Mouse (Mus musculus) embryonic facial prominence, embryonic 11.5 days (tissue): ENCODE measurements around the gene Ddi2. TPM values are rescaled to one million over a fixed set of nuclear protein-coding genes. Genes with fewer than 3 reads are reported as not detected.

Source experiments
- ATAC-seq: fragments of 200-750 bp; cut with Nextera tagmentation; replicated peaks from 2 replicates; pipeline ENCODE4 v1.8.0; 2017; ENCODE audit warnings: low read depth; ENCODE audit not compliant: insufficient number of reproducible peaks, low FRiP score, low TSS enrichment
- DNase-seq: peaks from one replicate; pipeline ENCODE4 v3.0.0-alpha.2; 2015; ENCODE audit warnings: low spot score
- H3K27ac ChIP-seq: fragments of 300-500 bp; sonication (generic); replicated peaks from 2 replicates; pipeline ENCODE4 v1.5.1; 2014; ENCODE audit warnings: mild to moderate bottlenecking, low read depth, low read length, control low read depth
- H3K27me3 ChIP-seq: fragments of 300-500 bp; sonication (generic); 2 replicates; pipeline ENCODE4 v1.6.1; 2014; ENCODE audit warnings: mild to moderate bottlenecking, low read length, moderate library complexity, mixed read lengths; ENCODE audit not compliant: control insufficient read depth, insufficient read depth
- H3K36me3 ChIP-seq: fragments of 300-500 bp; sonication (generic); replicated peaks from 2 replicates; pipeline ENCODE4 v1.6.1; 2014; ENCODE audit warnings: low read depth, mild to moderate bottlenecking, low read length, moderate library complexity, mixed read lengths; ENCODE audit not compliant: control insufficient read depth, insufficient read depth
- H3K4me1 ChIP-seq: fragments of 300-500 bp; sonication (generic); 2 replicates; pipeline ENCODE4 v1.6.1; 2014; ENCODE audit warnings: low read length, mixed read lengths; ENCODE audit not compliant: control insufficient read depth, insufficient read depth
- H3K4me2 ChIP-seq: fragments of 300-500 bp; sonication (generic); 2 replicates; pipeline ENCODE4 v1.6.1; 2014; ENCODE audit warnings: low read depth, mild to moderate bottlenecking, control low read depth, low read length, moderate library complexity
- H3K4me3 ChIP-seq: fragments of 300-500 bp; sonication (generic); 2 replicates; pipeline ENCODE4 v1.5.1; 2014; ENCODE audit warnings: low read depth, low read length, control low read depth
- H3K9ac ChIP-seq: fragments of 300-500 bp; sonication (generic); replicated peaks from 2 replicates; pipeline ENCODE4 v1.6.1; 2014; ENCODE audit warnings: mild to moderate bottlenecking, control low read depth, low read length
- H3K9me3 ChIP-seq: fragments of 300-500 bp; sonication (generic); replicated peaks from 2 replicates; pipeline ENCODE4 v1.6.1; 2016; ENCODE audit warnings: mild to moderate bottlenecking, low read length, inconsistent platforms, mixed read lengths; ENCODE audit not compliant: control insufficient read depth
- WGBS: fragments of 180-500 bp; shearing (Covaris S2); extraction: QIAGEN DNeasy Blood & Tissue Kit; methylation state at CpG from one replicate; pipeline ENCODE4 v1.1.7; 2014; 5-methylcytosine and 5-hydroxymethylcytosine counted together
- polyA plus RNA-seq: library from polyadenylated mRNA; unstranded; fragments of >200 nt; fragmentation: Nextera tagmentation; extraction: Ambion mirVana; gene quantifications from 2 replicates; pipeline ENCODE4 v1.2.1, GENCODE M21; 2014

The Ddi2 gene
- polyA plus RNA-seq, 1 experiment from 2014 or later: 17.9 TPM

- Histone ChIP-seq H3K4me3 (no peak overlapping the region), H3K27ac (no peak overlapping the region), H3K9ac (no peak overlapping the region), H3K27me3 (no peaks in the 10 kb centered on the region), H3K9me3 (no peaks in the 10 kb centered on the region), H3K4me1 (no peaks in the 10 kb centered on the region), H3K36me3 (no peaks in the 10 kb centered on the region), H3K4me2 (no peak overlapping the region)
- DNase-seq: no peak
- no peak for ATAC-seq
- 83% methylated on average over 18 of the region's 18 CpGs for WGBS
Measured at GRCm38 (mm10) chr4:141669898-141670712, 53.1 kb downstream of the Ddi2 start.

DNA sequence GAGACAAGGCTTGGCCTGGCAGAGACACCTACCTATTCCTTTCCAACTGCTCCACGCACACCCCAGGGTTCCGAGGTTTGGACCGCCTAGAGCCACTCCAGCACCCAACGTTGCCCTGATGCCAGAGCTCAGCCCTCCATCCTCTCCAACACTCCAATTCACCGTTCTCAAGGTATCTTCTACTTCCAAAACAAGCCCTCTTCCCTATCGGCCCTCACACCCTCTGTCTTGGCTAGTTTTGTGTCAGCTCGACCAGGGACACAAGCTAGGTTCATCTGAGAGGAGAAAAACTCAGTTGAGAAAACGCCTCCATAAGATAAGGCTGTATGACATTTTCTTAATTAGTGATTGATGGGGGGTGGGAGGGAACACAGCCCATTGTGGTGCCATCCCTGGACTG lies 58.4 kb downstream of the Ddi2 start, which contains the start of gene Plekhm2:
Gene Plekhm2 (minus strand): TSS at position 101 of the 400 bp plus-strand sequence.
- peak within 1 kb of the TSS; percentile 82 for H3K4me3 ChIP-seq
- ATAC-seq (peak; percentile 7; the same call in 1 of the 2 replicates), DNase-seq (no peak)
- H3K27ac ChIP-seq: peak within 1 kb of the TSS; percentile 35; the same call in 1 of the 2 replicates
- peak within 1 kb of the TSS; percentile 97 for H3K9ac ChIP-seq
- WGBS: 74% methylated on average over 8 of the region's 8 CpGs
- no peaks in the 10 kb centered on the region for H3K27me3 ChIP-seq
- H3K36me3 ChIP-seq: no peaks in the 10 kb centered on the region
- no peaks in the 10 kb centered on the region for H3K9me3 ChIP-seq
- H3K4me2 ChIP-seq: peak within 1 kb of the TSS; percentile 87
- peaks cover 5% of the 10 kb centered on the region for H3K4me1 ChIP-seq

DNA sequence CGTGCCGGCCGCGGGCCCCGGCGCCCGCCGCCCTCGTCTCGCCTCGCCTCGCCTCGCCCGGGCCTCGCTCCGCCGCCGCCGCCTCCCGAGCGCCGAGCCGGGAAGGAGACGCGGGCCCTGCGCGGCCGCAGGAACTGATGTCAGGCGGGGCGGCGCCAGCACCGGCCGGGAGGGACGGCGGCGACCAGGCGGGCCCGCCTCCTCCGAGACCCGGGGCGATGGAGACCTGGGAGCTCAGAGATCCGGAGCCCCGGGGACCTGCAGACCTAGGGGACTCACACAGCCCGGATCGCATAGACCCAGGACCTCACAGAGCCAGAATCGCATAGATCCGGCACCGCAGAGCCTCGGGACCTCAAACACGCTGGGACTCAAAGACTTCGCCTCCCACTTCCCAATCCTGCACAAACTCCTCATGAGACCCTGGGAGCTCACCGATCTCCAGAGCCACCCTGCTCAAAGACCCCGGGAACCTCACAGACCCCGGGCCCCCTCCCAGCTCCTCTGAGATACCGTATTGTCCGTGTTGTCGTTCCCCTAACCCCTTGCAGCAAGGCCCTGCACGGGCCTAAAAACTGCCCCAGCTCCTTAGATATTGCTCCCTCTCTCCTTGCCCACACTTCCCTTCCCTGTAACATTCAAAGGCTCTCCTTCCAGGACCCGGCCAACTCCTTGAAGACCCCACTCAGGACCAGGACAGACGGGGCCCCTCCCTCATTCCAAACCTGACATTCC lies 59.0 kb downstream of the Ddi2 start:
- H3K4me3 ChIP-seq: peak overlapping the region; percentile 82
- H3K9ac ChIP-seq: peak overlapping the region; percentile 97
- ATAC-seq: peak; percentile 70
- no peaks in the 10 kb centered on the region for H3K36me3 ChIP-seq
- WGBS: 1% methylated on average over 52 of the region's 60 CpGs
- peak overlapping the region; percentile 35; the same call in 1 of the 2 replicates for H3K27ac ChIP-seq
- no peaks in the 10 kb centered on the region for H3K9me3 ChIP-seq
- H3K27me3 ChIP-seq: no peaks in the 10 kb centered on the region
- peaks cover 5% of the 10 kb centered on the region for H3K4me1 ChIP-seq
- H3K4me2 ChIP-seq: peak overlapping the region; percentile 87
- peak; percentile 72 for DNase-seq

DNA sequence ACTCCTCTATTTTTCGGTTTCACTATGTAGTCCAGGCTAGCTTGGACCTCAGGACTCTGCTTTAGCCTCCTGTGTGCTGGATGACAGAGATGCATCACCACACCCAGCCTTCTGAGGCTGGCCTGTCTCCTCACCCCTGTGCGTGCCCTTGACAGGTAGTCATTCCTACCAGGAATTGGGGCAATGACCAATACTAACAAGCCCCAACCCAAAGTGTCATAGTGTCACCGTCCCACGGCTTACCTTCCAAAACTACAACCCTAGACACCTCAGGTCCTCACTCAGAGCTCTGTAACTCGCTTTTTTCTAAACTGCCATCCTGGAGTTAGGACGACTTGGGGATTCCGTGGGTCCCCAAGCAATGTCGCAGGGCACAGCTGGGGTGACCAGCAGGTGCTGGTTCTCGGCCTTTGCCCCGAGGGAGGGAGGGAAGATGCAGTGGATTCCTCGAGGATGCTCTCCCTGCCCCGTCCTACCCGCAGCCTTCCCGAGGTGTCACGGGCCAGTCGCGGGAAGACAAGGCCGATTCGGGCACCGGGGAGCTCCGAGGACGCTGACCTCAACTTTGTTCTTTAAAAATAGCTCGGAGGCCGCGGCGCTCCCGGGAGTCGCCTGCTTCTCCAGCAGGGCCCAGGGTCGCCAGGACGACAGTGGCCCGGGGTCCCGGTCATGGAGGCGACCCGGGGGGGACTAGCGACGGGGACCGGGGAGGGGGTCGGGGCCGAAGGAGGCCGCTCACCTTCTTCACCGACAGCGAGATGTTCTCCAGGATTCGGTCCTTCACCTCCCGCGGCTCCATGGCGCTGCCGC lies 59.9 kb downstream of the Ddi2 start:
- Histone ChIP-seq H3K4me1 (peaks cover 5% of the 10 kb centered on the region), H3K9ac (peak overlapping the region; percentile 97), H3K27me3 (no peaks in the 10 kb centered on the region), H3K4me3 (peak overlapping the region; percentile 82), H3K36me3 (no peaks in the 10 kb centered on the region), H3K9me3 (no peaks in the 10 kb centered on the region), H3K4me2 (peak overlapping the region; percentile 87), H3K27ac (no peak overlapping the region)
- 4% methylated on average over 34 of the region's 47 CpGs for WGBS
- ATAC-seq (peak; percentile 24; the same call in 1 of the 2 replicates), DNase-seq (peak; percentile 43)

- no peak overlapping the region for H3K4me3 ChIP-seq
- ATAC-seq (no peak), DNase-seq (no peak)
- H3K9me3 ChIP-seq: no peaks in the 10 kb centered on the region
- no peak overlapping the region for H3K27ac ChIP-seq
- H3K27me3 ChIP-seq: no peaks in the 10 kb centered on the region
- no peak overlapping the region for H3K9ac ChIP-seq
- peaks cover 5% of the 10 kb centered on the region for H3K4me1 ChIP-seq
- WGBS: 92% methylated on average over 11 of the region's 11 CpGs
- H3K36me3 ChIP-seq: no peaks in the 10 kb centered on the region
- H3K4me2 ChIP-seq: no peak overlapping the region
Measured at GRCm38 (mm10) chr4:141660884-141661283, 62.3 kb downstream of the Ddi2 start.

DNA sequence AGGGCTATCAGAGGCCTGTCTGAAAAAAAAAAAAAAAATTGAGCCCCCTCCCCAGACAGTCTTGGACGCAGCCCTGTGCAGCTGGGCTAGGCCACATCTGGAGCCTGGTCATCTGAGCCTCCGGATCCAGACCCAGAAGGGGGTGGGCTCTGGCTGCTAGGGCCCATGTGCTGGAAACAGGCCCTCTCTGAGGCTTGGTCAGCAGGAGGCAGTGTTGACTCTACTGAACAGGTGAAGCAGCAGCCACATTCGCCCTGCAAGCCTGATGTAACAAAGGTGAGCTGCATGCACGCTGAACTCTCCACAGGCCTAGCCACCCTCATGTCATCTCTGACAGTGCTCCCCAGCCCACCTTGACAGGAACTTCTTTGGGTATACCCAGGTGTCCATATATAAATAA lies 63.5 kb downstream of the Ddi2 start:
- no peaks in the 10 kb centered on the region for H3K9me3 ChIP-seq
- no peak overlapping the region for H3K27ac ChIP-seq
- DNase-seq (peak; percentile 28), ATAC-seq (no peak)
- H3K4me3 ChIP-seq: no peak overlapping the region
- peaks cover 4% of the 10 kb centered on the region for H3K4me1 ChIP-seq
- H3K36me3 ChIP-seq: no peaks in the 10 kb centered on the region
- no peak overlapping the region for H3K9ac ChIP-seq
- 41% methylated on average over 4 of the region's 4 CpGs for WGBS
- H3K27me3 ChIP-seq: no peaks in the 10 kb centered on the region
- no peak overlapping the region for H3K4me2 ChIP-seq

- Histone ChIP-seq H3K27me3 (no peaks in the 10 kb centered on the region), H3K4me3 (no peak overlapping the region), H3K4me2 (no peak overlapping the region), H3K4me1 (no peaks in the 10 kb centered on the region), H3K36me3 (no peaks in the 10 kb centered on the region), H3K9ac (no peak overlapping the region), H3K27ac (no peak overlapping the region), H3K9me3 (no peaks in the 10 kb centered on the region)
- no peak for ATAC-seq
- no peak for DNase-seq
- 82% methylated on average over 6 of the region's 6 CpGs for WGBS
Measured at GRCm38 (mm10) chr4:141658846-141659484, 64.3 kb downstream of the Ddi2 start.
